Mouse (Mus musculus) liver, embryonic 18 days (tissue): ENCODE measurements around the gene Diaph2. TPM values are rescaled to one million over a fixed set of nuclear protein-coding genes. Genes with fewer than 3 reads are reported as not detected.

Experiments used
- polyA plus RNA-seq: library from polyadenylated mRNA; depleted of rRNA; stranded (reverse); fragments of >200 nt; gene quantifications from 2 replicates; pipeline ENCODE4 v1.2.3, GENCODE M21; 2012; rRNA removed

Gene Diaph2
- 1.3 and 1.8 TPM in 2 replicates for polyA plus RNA-seq

DNA sequence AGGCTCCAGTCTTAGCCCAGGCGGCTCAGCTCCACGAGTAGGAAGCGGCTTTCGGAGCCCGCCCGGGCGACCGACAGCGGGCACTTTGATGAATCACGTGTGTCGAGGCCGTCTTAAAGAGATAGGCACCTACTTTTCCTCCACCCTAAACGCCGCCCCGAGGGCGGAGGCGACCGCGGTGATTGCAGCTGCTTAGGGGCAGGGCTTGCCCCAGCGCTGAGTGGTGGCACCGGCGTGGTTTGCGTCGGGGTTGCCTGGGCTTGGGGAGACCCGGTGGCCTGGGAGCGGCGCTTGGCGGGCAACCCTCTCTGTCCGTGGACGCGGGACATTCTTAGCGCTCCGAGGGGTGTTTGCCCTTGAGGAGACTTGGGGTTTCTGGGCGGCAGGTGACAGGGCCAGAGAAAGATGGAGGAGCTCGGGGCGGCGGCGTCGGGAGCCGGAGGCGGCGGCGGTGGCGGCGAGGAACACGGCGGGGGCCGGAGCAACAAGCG is at the start of gene Diaph2:
Gene Diaph2, plus strand, starts transcription at position 172 of the 491 bp plus-strand sequence.

